Mouse (Mus musculus): ENCODE measurements at regions not wholly inside any gene's neighbourhood (a gene's known extent, or its start where the extent isn't known, plus 50 kb on each side); places are given as distances from the start of the nearest gene placed in this dataset.

GRCm38 (mm10) chr12:10160837-10161236, 208.9 kb upstream of the Nt5c1b start:
- TF ChIP-seq MAFK (IDR thresholded peaks at IDR 0.05; ENCODE audit: insufficient read depth, low read depth, low read length) (no peak), CHD2 (IDR thresholded peaks at IDR 0.05; ENCODE audit: low read depth, low read length) (no peak), ZC3H11A (IDR thresholded peaks at IDR 0.05; ENCODE audit: borderline replicate concordance, low read depth, low read length) (no peak)

Data from ES-E14 (cell line).